Mouse (Mus musculus): Measurements from ENCODE around the gene Spns1.
"Not testable (repeated sequence)": the region's sequence is repeated elsewhere in the genome, so short reads cannot be mapped to it uniquely, and the experiment has no call there.

DNA sequence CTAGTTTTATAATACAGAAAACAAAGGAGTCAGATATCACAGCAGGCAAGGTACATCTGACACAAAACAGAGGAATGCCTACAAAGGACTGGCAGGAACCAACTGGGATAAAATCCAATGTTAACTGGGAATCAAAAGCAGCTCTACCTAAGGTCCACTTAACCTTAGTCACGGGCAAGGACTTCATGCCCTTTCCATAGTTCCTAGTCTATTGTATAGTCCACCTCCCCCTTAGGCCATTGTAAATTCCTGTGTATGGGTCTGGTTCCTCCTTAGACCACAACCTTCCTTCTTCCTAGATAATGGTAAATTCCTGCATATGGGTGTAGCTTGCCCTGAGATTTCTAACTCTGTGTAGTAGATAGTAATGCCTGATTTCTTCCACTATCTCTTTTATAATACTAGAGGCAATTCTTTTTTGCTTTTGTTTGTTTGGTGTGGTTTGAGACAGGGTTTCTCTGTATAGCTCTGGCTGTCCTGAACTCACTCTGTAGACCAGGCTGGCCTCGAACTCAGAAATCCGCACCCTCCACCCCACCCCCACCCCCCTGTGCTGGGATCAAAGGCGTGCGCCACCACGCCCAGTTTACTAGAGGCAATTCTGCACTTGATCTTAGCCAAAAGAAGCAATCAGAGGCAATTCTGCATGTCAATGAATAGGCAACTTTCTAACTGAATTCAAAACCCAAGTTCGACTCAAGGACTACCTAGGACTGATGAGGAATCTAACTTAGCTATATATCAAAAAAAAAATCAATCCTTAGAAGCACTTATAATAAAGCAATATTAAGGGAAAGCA lies 15.0 kb upstream of the Spns1 start:
- not testable (repeated sequence) for TF ChIP-seq CTCF, EP300 (IDR thresholded peaks at IDR 0.05; ENCODE audit: low read depth)

Data from liver, embryonic 14.5 days (tissue).